Mouse (Mus musculus) heart, adult 10 weeks (tissue): ENCODE data around the gene Scly. TPM values are rescaled to one million over a fixed set of nuclear protein-coding genes. Genes with fewer than 3 reads are reported as not detected.

Experiments used
- polyA plus RNA-seq: library from polyadenylated mRNA; stranded (reverse); fragments of 350-450 nt; fragmentation: Illumina TruSeq; extraction: RNeasy Lipid Tissue Mini Kit (QIAGEN cat#74804); gene quantifications from one replicate; pipeline ENCODE4 v1.2.3, GENCODE M21; 2014; ENCODE audit warnings: low read depth, low replicate concordance

Scly gene
- 15.4 TPM for polyA plus RNA-seq

GRCm38 (mm10) chr1:91297799-91298744 lies at the start of gene Scly:
TSS of gene Scly (plus strand) at chr1:91298338.

GRCm38 (mm10) chr1:91249564-91250414 lies 48.3 kb upstream of the Scly start, which contains the start of gene Ube2f:
TSS of gene Ube2f (plus strand) at chr1:91250304.

GRCm38 (mm10) chr1:91321760-91322438 lies 23.8 kb downstream of the Scly start, which contains the start of gene Espnl:
TSS of gene Espnl (plus strand) at chr1:91322075.

GRCm38 (mm10) chr1:91350841-91351240 lies 52.7 kb downstream of the Scly start, which contains the start of gene Klhl30:
TSS of gene Klhl30 (plus strand) at chr1:91351016.

GRCm38 (mm10) chr1:91366215-91367108 lies 68.3 kb downstream of the Scly start, which contains the start of gene Erfe:
TSS of gene Erfe (plus strand) at chr1:91366430.

Other genes with a start within 250 kb of the Scly start
- not detected for gene Rbm44, start 153.2 kb upstream of the Scly start, polyA plus RNA-seq
- 10.2 TPM for gene Ramp1, start 118.5 kb upstream of the Scly start, polyA plus RNA-seq
- 48.3 TPM for gene Ube2f, start 48.0 kb upstream of the Scly start, polyA plus RNA-seq
- not detected for gene Espnl, start 23.7 kb downstream of the Scly start, polyA plus RNA-seq
- gene Klhl30, start 52.7 kb downstream of the Scly start, polyA plus RNA-seq, result 45.7 TPM
- not detected for gene Erfe, start 68.1 kb downstream of the Scly start, polyA plus RNA-seq
- 66.3 TPM for gene Ilkap, start 100.5 kb downstream of the Scly start, polyA plus RNA-seq
- gene Hes6, start 115.7 kb downstream of the Scly start, polyA plus RNA-seq, result 20.9 TPM
- gene Per2, start 161.0 kb downstream of the Scly start, polyA plus RNA-seq, result 3.0 TPM
- 7.3 TPM for gene Traf3ip1, start 196.3 kb downstream of the Scly start, polyA plus RNA-seq
- 12.3 TPM for gene Asb1, start 242.2 kb downstream of the Scly start, polyA plus RNA-seq